Mouse (Mus musculus): ENCODE measurements at regions not wholly inside any gene's neighbourhood (a gene's known extent, or its start where the extent isn't known, plus 50 kb on each side); places are given as distances from the start of the nearest gene placed in this dataset.
"Not testable (repeated sequence)": the region's sequence is repeated elsewhere in the genome, so short reads cannot be mapped to it uniquely, and the experiment has no call there.

GRCm38 (mm10) chr19:19347017-19347416, 236.0 kb upstream of the Rorb start:
- no peak for DNase-seq (ENCODE audit: low spot score in 2 of 2)

- no peak for DNase-seq (ENCODE audit: low spot score in 2 of 2)
These were observed 233.4 kb upstream of the Rorb start for GRCm38 (mm10) chr19:19344426-19344811.

- DNase-seq (ENCODE audit: low spot score in 2 of 2), result peak; percentile 9 to 24
These were observed 232.9 kb upstream of the Rorb start for GRCm38 (mm10) chr19:19343702-19344425.

GRCm38 (mm10) chr19:19307142-19307541, 196.1 kb upstream of the Rorb start:
- DNase-seq (ENCODE audit: low spot score in 2 of 2), result not testable (repeated sequence)

- peak; percentile 1 to 14 for DNase-seq (ENCODE audit: low spot score in 2 of 2)
These were observed 195.6 kb upstream of the Rorb start for GRCm38 (mm10) chr19:19306476-19307131.

- DNase-seq (ENCODE audit: low spot score in 2 of 2), result not testable (repeated sequence)
These were observed 174.9 kb upstream of the Rorb start for GRCm38 (mm10) chr19:19285864-19286263.

- no peak for DNase-seq (ENCODE audit: low spot score in 2 of 2)
These were observed 136.0 kb upstream of the Rorb start for GRCm38 (mm10) chr19:19246837-19247560.

GRCm38 (mm10) chr19:19229305-19229994, 118.5 kb upstream of the Rorb start:
- DNase-seq (ENCODE audit: low spot score in 2 of 2), result no peak

GRCm38 (mm10) chr19:19220826-19221225, 109.8 kb upstream of the Rorb start:
- DNase-seq (ENCODE audit: low spot score in 2 of 2), result no peak

- DNase-seq (ENCODE audit: low spot score in 2 of 2), result no peak
These were observed 108.4 kb upstream of the Rorb start for GRCm38 (mm10) chr19:19219352-19219751.

GRCm38 (mm10) chr19:19218700-19219099, 107.7 kb upstream of the Rorb start:
- no peak for DNase-seq (ENCODE audit: low spot score in 2 of 2)

- DNase-seq (ENCODE audit: low spot score in 2 of 2), result peak in 1 of 2 experiments; percentile 4
These were observed 88.5 kb upstream of the Rorb start for GRCm38 (mm10) chr19:19199534-19199933.

- DNase-seq (ENCODE audit: low spot score in 2 of 2), result no peak
These were observed 87.8 kb upstream of the Rorb start for GRCm38 (mm10) chr19:19198780-19199179.

- no peak for DNase-seq (ENCODE audit: low spot score in 2 of 2)
These were observed 83.7 kb upstream of the Rorb start for GRCm38 (mm10) chr19:19194728-19195127.

GRCm38 (mm10) chr19:19194306-19194705, 83.3 kb upstream of the Rorb start:
- DNase-seq (ENCODE audit: low spot score in 2 of 2), result no peak

GRCm38 (mm10) chr19:19172767-19173166, 61.8 kb upstream of the Rorb start:
- DNase-seq (ENCODE audit: low spot score in 2 of 2), result no peak

GRCm38 (mm10) chr19:19170807-19171206, 59.8 kb upstream of the Rorb start:
- DNase-seq (ENCODE audit: low spot score in 2 of 2), result no peak

Data from right cerebral cortex, postnatal 36 days (tissue).